Mouse (Mus musculus) ovary, postnatal 36 days (tissue): ENCODE results near the gene Cep112.
"Not testable (repeated sequence)": the region's sequence is repeated elsewhere in the genome, so short reads cannot be mapped to it uniquely, and the experiment has no call there.

ENCODE experiments used
- DNase-seq: peaks from one replicate; pipeline ENCODE4 v3.0.0; 2022; ENCODE audit warnings: low spot score, mixed read lengths

The Cep112 gene

DNA sequence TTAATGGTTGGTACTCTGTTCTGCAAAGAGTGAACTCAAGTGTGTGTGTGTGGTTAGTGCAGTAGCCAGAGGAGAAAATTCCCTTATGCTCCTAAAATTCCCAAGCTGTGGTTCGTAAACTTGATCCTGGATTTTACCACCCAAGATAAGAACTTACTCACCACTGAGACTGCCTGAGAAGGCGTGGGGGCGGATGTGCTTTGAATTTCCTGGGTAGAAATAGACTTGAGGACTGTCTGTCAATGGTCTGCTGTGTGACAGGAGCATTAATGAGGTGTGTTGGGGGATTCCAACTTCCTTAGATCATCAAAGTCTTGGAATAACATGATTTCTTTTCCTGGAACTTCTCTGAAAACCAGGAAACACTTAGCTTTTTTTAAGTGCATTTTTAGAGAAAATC lies 374.7 kb downstream of the Cep112 start:
- DNase-seq, result no peak

DNA sequence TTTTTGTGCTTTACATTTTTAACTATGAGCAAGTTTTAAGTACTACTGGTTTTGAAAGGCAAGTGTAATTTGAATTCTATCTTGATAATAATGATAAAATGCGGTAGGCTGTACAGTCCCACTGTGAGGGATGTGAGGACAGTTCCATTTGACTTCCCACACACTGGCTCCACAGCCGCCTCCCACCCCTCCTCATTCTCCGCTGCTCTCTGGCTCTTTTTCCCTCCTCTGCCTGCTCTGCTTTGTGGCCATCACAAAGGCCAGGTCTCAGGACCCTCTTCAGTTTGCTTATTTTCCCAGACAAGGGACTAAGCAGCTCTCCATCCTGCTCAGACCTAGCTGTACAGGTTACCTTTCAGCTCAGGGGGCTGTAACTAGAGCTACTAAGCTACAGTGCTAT lies 379.0 kb downstream of the Cep112 start:
- DNase-seq, result no peak

DNA sequence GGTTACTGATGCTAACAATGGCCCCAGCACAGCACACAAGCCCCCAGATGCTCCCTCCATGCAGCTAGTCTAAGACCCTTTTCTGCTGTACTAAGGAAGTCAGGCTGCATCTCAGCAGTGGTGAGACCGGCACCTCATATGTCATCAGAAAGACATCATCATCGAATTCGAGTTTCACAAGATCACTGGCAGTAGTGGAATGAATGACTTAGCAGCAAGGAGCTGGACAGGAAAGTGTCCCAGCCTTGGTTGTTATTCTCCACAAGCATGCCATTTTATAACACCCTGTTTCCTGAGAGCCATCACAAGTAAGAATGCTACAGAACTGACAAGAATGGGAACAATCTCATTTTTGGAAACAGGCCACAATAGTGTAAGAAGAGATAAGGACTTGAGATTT lies 381.0 kb downstream of the Cep112 start:
- DNase-seq, result no peak

DNA sequence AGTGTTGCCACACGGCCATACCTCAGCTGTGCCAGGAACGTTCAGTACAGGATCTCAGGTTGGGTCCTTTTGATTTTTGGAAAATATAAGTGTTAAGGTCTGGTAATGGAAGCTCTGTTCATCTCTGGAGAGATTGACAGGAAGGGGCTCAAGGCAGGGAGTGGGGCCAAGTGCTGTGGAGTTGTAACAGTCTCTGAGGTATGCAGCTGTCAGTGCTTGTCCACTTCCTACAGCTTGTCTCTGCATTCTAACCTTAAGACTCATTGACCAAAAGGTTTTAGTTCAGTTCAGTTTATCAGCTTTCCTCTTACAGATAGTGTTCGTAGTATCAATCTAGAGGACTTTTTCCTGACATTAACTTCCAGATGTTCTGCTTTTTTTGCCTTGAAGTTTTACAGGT lies 384.6 kb downstream of the Cep112 start:
- no peak for DNase-seq

DNA sequence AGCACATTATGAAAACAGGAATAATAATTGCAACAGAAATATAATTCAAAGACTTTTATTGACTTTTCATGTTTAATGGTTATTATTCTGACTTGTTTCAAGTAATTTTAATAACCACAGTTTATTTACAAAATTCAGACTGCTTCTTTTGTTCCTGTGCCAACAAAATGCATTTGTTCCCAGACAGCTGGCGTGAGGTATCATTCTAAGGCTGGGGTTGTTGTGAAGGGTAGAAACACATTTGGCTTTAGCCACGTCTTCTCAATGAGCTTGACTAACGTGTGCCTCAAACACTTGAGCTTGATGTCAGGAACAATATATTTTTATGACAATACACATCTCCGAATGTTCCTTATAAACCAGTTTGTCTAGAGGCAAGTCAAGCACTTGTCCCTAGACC lies 396.8 kb downstream of the Cep112 start:
- DNase-seq, result no peak

DNA sequence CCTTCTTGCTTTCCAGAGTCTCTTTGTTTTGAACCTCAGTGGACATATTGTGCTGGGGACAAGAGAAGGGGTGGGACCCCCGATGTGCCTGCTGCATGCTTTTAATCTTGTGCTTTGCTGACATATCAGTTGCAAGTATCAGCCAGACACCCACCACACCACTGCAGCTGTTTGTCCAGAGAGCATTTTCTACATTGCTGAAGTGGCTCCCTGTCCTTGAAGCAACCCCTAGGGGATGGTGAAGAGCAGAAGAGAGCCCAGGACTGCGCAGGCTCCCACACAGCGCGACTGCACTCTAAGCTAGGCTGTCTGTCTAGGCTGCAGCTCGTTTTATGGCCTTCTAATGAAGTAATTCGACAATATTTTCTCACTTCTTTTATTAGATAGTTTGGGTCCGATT lies 397.3 kb downstream of the Cep112 start:
- DNase-seq, result no peak

DNA sequence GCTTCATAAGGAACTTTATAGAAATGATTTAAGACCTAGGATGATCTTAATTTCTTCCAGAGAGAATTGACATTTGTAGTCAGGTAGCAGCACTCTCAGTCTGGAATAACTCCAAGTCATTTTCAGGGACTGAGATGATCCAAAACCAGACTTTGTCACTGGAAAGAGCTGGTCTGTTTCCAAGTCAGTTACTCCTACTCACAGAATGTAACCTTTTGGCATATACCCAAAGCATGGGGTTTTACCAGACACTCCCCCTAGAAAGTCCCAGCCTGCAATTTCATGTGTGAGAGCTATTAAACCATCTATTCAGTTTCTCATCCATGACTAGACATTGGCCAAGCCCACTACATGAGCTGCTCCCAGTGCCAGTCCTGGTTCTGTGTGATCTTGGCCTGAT lies 402.3 kb downstream of the Cep112 start:
- DNase-seq, result no peak

DNA sequence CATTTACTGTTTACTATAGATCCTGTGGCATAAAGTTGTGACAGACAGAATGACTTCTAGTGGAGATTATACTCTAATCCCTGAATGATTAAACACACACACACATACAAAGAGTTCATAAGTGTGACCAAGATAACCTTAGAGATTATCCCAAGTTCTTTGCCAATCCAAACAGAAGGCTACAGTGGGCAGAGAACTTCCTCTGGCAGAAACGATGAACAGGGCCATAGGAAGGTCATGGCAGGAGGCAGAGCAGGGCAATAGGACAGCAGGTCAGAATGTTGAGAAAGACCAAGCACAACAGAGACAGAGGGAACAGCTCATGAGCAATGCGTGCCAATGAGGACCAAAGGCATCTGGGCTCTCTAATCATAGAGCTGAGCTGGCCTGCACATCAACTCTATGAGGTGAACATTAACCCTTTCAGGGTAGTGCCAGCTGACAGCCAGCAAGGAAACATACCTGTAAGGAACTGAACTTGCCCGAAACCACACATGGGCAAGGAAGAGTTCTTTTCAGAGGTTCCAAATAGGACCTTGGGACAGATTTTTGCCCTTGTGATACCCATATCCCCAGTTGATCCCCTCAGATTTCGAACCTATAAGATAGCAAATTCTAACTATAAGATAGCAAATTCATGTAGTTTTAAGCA lies 403.5 kb downstream of the Cep112 start:
- DNase-seq, result no peak

DNA sequence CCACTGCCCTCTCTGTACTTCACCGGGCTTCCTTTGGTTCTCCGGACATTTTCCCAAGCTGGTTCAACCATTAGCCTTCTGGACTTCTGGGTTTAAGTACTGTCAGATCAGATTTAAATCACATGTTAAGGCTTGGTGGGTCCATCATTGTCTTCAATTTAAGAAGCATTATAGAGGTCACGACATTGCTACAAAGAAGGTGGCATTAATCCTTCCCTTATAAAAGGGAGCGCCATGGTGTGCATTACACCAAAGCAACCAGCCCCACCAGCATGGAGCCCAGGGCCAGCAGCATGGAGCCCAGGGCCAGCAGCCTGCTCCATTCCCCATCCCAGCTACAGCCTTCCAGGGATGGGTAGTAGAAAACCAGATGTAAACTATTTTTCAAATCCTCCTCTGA lies 411.7 kb downstream of the Cep112 start:
- DNase-seq, result no peak

DNA sequence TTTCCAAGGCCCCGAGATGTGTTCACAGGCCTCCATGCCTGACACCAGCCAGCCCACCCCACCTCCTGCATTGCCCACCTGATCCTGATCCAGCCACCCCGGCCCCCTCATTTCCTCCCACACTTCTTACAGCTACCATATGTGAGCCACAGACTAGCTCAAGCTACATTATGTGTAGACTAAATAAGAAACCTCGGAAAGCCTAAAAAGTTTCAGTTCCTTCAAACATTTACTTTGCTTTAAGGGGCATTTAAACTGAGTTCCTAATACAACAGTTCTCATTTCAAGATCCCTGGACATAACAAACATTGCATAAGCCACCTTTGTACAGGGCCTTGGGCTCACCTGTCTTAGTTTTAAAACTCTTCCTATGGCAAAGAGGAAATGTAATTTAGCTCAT lies 415.2 kb downstream of the Cep112 start:
- DNase-seq, result no peak

DNA sequence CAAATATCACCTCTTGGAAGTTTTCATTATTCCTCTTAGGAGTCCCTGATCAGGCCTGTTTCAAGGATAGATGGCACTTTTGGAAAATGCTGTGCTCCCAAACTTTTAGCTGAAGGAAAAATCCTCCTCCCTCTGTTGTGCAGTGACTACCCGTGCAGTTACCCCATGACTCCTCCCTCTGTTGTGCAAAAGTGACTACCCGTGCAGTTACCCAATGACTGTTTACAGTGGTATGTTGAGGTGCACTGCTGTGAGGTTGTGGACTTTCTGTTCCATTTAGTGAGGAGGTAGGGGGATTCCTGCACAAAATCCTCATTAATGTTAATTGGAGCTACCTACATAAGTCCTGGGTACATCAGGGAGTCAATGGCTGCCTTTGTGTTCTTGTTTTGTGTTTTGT lies 417.8 kb downstream of the Cep112 start:
- no peak for DNase-seq

DNA sequence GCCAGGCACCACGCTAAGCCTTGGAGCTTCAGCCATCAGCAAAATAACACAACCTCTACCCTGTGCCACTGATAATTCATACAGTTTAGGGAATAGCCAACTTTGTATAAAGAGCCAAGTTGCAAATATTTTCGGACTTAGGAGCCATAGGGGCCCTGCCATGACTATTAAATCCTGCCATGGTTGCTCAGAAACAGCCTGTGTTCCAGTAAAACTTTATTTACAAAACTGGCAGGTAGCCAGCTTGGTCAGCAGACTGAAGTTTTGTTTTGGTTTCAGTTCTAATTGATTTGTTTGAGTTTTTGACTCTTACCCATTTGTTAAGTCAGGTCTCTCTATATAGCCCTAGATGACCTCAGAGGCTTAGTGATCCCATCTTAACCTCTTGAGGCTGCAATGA lies 421.0 kb downstream of the Cep112 start:
- DNase-seq, result no peak

DNA sequence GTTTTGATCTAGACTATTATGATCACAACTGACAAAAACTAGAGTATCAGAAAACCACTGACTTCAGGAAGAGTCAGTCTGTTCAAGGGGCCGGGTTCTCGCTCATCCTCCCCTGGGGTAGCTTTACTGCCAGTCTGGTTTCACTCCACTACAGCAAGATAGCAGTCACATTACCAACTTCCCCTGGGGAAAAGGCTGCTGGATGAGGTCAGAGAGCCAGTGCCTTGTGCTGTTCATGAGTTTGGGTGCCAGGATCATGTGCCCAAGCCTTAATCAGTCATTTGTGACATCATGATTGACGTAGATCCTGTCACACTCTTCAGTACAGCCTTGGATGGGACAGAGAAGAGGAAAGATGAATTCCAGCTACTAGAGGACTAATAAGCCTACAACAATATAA lies 421.5 kb downstream of the Cep112 start:
- no peak for DNase-seq

DNA sequence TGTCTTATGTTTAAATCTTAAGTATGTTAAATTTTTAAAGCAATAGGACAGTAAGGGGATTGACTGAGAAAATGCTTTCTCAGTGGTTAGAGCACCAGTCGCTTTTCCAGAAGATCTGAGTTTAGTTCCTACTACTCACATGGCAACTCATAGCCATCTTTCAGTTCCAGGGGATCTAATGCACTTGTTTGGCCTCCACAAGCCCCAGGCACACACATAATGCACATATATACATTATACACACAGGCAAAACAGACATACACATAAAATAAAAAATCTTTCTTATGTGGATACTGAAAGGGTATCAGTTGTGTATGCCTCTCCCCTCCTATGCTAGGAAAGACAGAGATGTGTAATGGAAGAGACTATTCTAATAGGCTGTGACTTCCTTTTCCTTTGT lies 426.8 kb downstream of the Cep112 start:
- DNase-seq, result no peak

DNA sequence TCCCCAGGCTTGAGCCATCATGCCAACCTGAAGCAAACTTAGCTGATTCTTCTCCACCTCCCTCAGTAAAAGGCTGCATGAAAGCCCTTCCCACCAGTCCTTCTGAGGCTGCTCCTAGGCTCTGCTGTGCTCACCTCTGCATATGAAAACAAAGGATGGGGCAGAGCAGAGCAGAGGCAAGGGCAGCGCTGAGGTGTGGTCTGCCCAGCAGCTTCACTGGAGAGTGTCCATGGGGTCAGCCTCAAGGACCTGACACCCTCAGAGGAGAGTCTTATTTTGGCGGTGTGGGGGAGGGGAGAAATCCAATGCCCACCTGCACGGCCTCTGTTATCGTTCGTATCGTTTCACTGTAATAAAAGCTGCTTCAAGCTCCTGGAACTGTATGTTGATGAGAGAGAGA lies 432.3 kb downstream of the Cep112 start:
- DNase-seq, result no peak

DNA sequence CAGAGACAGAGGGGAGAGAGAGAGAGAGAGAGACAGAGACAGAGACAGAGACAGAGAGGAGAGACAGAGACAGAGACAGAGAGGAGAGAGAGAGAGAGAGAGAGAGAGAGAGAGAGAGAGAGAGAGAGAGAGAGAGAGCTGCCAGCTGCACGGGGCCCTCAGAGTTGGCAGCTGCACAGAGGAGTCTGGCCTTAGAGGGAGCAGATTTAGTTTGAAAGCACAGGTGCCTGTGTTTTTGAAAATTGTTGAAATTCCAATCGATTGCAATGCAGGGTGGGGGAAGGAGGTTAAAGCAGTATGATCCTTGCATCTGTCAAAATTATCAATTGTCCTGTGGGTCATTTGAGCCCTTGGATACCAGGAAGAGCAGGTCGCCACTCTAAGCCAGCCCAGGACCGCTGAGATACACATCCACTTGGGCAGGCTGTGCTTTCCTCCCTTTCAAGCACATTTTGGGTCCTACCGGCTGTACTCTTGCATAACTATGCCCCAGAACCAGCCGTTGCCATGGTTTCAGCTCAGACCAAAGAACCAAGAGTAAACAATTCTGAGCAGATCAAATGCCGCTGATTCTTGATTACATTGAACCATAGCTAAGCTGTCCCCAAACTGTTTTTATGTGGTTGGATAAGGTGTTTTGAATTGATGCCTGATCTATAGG lies 432.8 kb downstream of the Cep112 start:
- DNase-seq, result peak; percentile 13

DNA sequence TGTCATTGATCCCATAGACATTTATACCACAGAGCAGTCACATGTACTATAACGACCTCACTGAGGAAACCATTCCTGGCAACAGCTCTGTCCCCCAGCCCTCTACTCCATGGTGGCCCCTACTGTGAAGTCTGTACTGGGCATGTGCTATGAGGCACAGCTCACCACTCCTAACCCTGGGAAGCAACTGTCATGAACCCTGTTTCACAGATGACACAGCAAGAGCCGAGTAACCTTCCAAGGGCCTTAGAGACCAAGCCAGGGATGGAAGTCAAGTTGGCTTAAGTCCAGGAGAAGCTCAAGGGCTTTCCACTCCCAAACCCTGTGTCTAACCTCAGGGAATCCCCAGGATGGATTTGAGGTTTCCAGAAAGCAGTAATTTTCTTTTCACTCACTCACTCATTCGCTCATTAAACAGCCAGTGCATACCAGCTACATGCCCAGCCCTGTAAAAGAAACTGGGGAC lies 433.4 kb downstream of the Cep112 start:
- no peak for DNase-seq

DNA sequence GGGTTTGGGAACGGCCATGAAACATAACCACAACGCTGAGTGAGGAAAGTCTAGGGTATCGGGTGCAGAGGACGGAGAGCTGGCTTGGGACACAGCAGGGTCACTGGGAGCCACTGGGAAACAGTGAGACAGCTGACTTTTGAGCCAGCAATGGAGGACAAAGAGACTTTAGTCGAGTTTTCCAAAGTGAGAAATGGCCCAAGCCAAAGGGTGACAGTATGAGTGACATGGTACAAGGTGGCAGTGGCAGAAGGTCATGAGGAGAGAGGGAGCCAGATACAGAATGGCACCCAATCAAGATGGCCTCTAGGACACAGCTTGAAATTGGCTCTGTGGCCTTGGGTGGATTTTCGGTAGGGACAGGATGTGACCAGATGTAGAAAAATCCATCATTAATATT lies 433.9 kb downstream of the Cep112 start:
- no peak for DNase-seq

DNA sequence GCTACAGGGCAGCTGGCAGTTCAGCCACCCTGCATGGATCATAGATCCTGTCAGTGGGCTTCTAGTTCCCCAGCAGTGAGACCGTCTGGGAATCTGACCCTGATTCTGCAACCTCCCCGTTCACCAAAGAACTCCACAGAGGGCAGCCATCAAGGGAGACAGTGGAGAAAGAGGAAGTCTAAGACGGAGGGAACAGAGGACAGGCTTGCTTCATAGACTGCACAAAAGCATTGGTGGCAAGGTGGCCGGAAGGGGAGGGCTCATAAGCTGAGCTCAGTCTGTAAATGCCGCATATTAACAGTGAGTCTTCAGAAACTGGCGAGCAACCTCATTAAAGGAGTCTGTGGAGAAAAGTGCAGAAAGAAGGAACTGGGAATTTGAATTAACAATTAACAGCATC lies 437.4 kb downstream of the Cep112 start:
- DNase-seq, result no peak

DNA sequence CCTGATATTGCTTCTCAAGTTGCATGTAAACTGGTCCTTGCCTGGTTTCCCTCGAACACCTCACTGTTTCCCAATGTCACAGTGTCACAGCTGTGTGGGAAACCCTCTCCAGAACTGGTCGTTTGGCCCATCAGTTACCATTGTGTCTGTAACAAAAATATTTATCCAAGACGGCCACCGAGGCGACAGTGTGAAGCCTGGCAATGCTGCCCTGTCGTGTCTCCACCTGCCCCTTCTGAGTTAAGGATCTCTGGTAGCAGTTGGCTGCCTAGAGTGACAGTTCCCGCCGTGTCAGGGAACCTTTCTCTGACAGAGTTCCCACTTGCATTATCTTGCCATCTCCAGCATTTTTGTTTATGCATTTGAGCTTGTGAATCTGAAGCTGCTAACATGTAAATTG lies 440.8 kb downstream of the Cep112 start:
- no peak for DNase-seq

DNA sequence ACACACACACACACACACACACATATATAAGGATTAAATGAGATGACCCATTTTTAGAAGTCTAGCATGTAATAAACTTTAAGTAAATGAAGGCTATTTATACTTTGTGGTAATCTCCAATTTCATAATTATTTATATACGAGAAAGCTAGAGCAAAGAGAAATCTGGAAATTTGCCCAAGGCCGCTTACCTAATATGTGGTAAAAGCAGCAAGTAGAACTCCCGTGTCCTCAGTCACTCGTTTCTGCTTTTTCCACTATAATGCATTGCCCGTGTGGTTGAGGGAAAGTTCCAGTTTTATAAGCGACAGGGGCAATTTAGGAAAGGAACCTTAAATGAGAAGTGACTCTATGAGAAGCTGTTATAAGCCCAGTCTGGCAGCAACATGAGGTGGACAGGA lies 442.5 kb downstream of the Cep112 start:
- DNase-seq, result no peak

DNA sequence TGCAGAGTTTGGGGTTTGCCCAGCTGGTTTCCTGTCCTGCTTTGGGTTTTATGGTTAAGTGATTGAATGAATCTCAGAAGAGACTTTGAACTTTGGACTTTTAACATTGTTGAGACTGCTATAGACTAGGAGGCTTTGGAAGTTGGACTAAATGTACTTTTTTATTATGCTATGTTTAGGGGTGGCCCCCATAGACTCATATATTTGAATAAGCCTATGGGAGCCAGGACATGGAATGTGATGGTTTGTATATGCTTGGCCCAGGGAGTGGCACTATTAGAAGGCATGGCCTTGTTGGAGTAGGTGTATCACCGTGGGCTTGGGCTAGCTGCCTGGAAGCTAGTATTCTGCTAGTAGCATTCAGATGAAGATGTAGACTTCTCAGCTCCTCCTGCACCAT lies 446.3 kb downstream of the Cep112 start:
- DNase-seq, result not testable (repeated sequence)

DNA sequence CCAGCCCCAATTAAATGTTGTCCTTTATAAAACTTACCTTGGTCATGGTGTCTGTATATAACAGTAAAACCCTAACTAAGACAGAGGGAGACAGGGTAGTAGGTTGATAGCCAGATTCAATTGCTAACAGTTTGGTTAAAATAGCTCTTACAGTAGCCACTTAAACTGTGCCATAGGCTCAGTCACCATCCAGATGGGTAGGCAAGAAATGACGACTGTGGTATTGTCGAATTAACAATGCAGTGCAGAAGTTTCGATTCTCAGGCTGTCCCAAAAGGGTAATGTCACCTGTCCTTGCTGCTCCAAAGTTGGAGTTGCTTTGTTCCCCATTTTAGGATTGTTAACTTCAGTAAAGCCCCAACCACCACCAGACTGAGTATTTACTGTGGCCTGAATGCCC lies 446.8 kb downstream of the Cep112 start:
- no peak for DNase-seq

DNA sequence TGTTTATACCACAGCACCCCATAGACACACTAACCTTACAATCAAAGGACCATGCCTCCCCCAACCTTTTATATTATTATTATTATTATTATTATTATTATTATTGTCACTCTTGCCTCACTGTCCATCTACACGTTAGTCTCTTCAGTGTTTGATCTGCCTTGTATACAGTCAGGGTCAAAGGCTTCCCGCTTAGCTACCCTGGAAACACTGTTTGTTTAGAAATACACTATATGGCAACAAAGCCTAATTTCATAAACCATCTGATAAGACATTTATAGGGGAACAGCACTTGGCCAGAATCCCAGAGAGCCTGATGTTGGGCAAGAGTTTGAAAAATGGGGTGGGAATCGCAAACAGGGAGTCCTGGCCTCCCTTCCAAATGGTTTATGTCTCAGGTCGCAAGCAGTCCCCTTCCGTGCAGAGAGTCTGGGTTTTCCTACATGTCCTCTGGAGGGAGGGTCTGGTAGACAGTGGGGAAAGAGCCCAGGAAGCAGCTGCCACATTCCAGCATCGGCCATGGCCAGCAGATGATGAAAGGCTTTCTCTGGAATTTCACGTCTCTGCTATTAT lies 451.7 kb downstream of the Cep112 start:
- no peak for DNase-seq
